Mouse (Mus musculus) bone marrow macrophage, adult 2 months (primary cell): ENCODE results near the gene Gm10306. TPM values are rescaled to one million over a fixed set of nuclear protein-coding genes. Genes with fewer than 3 reads are reported as not detected.

Experiments
- H3K27ac ChIP-seq: 2 replicates; pipeline ENCODE4 v1.5.1; 2012; ENCODE audit warnings: low read depth, low read length; ENCODE audit not compliant: insufficient read depth
- H3K4me1 ChIP-seq: 2 replicates; pipeline ENCODE4 v1.6.1; 2012; ENCODE audit warnings: low read length; ENCODE audit not compliant: control insufficient read depth, insufficient read depth
- H3K4me3 ChIP-seq: 2 replicates; pipeline ENCODE4 v1.5.1; 2012; ENCODE audit warnings: mild to moderate bottlenecking, low read length, moderate library complexity; ENCODE audit not compliant: insufficient read depth
- CTCF ChIP-seq: IDR thresholded peaks from 2 replicates; pipeline ENCODE4 v1.5.1; 2012; ENCODE audit warnings: low read depth, mild to moderate bottlenecking, low read length, moderate library complexity
- POLR2A ChIP-seq: IDR thresholded peaks from 2 replicates; pipeline ENCODE4 v1.6.1; 2012; ENCODE audit warnings: mild to moderate bottlenecking, low read depth, low read length, borderline replicate concordance
- polyA plus RNA-seq: library from polyadenylated mRNA; stranded (reverse); fragments of >200 nt; gene quantifications from 2 replicates; pipeline ENCODE4 v1.2.4, GENCODE M21; 2012; ENCODE audit not compliant: missing spikeins, insufficient read depth, insufficient read length

Gene Gm10306
- not detected in 2 replicates for polyA plus RNA-seq

DNA sequence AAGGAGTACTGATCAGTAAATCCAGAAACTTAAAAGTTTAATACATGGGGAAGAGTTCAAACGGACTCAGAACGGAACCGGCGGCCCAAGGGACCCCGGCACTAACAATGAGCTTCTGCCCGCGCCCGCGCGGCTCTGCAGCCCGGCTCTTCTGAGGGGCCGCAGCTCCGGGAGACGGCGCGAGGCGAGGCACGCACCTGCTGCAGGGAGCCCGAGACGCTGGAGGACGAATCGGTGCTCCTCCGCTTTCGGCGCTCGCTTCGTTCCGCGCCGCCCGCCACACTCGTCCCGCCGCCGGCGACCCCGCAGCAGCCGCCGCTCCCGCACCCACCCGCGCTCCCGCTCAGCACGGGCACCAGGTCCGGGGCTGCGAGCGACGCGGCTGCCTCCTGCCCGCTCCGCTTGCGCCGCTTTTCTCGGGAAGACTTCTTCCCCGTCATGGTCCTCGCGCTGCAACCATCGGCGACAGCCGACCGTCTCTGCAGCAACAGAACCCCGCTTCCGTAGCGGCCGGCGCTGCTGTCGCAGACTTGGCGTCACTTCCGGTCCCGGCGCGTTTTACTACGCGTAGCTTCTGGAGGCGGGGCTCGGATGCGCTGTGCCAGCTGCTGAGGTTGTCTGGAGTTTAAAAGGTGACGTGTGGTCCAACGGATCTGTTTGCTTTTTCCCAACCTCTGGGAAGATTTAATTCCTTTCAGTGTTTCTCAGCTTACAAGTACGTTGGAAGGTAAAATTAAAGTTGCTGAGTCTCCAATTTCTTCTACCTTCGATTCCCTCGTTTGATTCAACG lies at the start of gene Gm10306, which contains the start of gene Caap1:
Gm10306 (plus strand) TSS at position 282 of the 790 bp plus-strand sequence.
Caap1 (minus strand) TSS at position 532 of the 790 bp plus-strand sequence.
- TF ChIP-seq CTCF: no peak
- TF ChIP-seq POLR2A: 0 out of 2 replicates have a peak, but pooled peaks have one; percentile 33
- peak within 1 kb of the TSS; percentile 45 for H3K27ac ChIP-seq

GRCm38 (mm10) chr4:94515366-94515765 lies 41.0 kb upstream of the Gm10306 start:
- Histone ChIP-seq H3K27ac (no peak overlapping the region), H3K4me1 (no peaks in the 10 kb centered on the region), H3K4me3 (no peak overlapping the region)
- no peak for TF ChIP-seq CTCF
- TF ChIP-seq POLR2A: no peak

More for the DNA sequence above, at the start of gene Gm10306, which contains the start of gene Caap1:
- Histone ChIP-seq H3K4me3 (peak within 1 kb of the TSS; percentile 99), H3K4me1 (peaks cover 4% of the 10 kb centered on the region; the same call in 1 of the 2 replicates)

DNA sequence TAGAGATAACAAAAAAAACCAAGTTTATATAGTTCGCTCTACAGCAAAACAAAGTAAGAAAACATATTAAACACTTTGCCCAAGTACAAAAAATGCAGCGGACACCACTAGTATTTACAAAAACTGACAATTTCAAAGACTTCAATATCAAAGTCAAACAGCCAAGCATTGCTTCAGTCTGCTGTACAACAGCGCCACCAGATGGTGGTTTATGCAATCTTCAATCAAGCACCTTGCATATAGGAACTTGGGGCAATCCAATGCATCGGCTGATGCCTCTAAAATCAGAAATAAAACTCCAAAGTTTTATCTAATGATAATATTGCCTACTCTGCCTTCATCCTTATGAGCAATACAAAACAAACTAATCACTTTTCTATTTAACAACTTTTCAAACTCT lies 38.7 kb upstream of the Gm10306 start:
- TF ChIP-seq POLR2A (no peak), CTCF (no peak)
- Histone ChIP-seq H3K4me1 (no peaks in the 10 kb centered on the region), H3K27ac (no peak overlapping the region), H3K4me3 (no peak overlapping the region)

DNA sequence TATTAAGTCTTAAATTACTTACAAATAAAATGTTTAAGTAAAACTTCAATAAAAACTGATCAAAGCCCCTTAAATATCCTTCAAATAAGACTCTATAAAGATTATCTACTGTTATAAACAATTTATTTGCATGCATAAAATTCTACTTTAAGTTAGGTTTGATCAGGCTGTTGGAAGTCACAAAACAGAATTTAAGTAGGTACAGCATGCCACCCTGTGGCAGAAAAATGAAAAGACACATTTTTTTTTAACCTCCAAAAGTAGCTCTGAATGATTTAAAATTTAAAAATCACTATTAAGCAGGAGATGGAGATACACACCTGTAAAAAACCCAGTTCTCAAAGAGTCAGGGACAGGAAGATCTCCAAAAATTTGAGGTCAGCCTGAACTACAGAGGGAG lies 33.0 kb upstream of the Gm10306 start:
- no peak overlapping the region for H3K27ac ChIP-seq
- H3K4me1 ChIP-seq: no peaks in the 10 kb centered on the region
- TF ChIP-seq POLR2A (no peak), CTCF (no peak)
- H3K4me3 ChIP-seq: no peak overlapping the region

- no peak overlapping the region for H3K4me3 ChIP-seq
- peaks cover 5% of the 10 kb centered on the region for H3K4me1 ChIP-seq
- no peak for TF ChIP-seq POLR2A
- TF ChIP-seq CTCF: no peak
- no peak overlapping the region for H3K27ac ChIP-seq
Observed at GRCm38 (mm10) chr4:94529448-94529847, 26.9 kb upstream of the Gm10306 start.

- Histone ChIP-seq H3K27ac (no peak overlapping the region), H3K4me1 (peaks cover 5% of the 10 kb centered on the region), H3K4me3 (no peak overlapping the region)
- TF ChIP-seq POLR2A: no peak
- TF ChIP-seq CTCF: no peak
Observed at GRCm38 (mm10) chr4:94533205-94533604, 23.1 kb upstream of the Gm10306 start.

- TF ChIP-seq CTCF (no peak), POLR2A (no peak)
- Histone ChIP-seq H3K4me1 (no peaks in the 10 kb centered on the region), H3K4me3 (no peak overlapping the region), H3K27ac (no peak overlapping the region)
Observed at GRCm38 (mm10) chr4:94543041-94543440, 13.3 kb upstream of the Gm10306 start.

- TF ChIP-seq POLR2A (no peak), CTCF (no peak)
- Histone ChIP-seq H3K27ac (no peak overlapping the region), H3K4me1 (no peaks in the 10 kb centered on the region), H3K4me3 (no peak overlapping the region)
Observed at GRCm38 (mm10) chr4:94544321-94544720, 12.0 kb upstream of the Gm10306 start.

DNA sequence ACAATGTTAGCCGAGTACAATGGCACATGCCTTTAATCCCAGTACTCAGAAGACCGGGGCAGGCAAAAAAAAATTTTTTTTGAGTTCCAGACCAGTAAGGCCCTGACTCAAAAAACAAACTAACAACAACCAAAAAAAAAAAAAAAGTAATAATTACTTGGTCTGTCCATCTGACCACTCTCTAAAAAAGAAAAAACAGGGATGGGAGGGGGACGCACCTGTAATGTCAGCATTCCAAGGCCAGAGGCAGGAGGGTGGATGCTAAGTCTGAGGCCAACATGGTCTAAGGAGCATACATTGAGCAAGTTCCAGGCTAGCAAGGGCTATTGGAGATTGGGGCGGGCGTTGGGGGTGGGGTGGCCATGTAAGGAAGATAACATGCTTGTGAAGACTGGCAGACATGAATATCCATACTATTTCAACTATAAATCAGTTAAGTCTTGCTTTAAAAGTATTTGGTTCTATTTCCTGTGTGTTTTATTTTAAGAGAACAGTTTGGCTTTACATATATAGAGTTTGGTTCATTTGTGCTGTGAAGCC lies 1.3 kb upstream of the Gm10306 start:
- no peak for TF ChIP-seq POLR2A
- Histone ChIP-seq H3K4me1 (peaks cover 4% of the 10 kb centered on the region; the same call in 1 of the 2 replicates), H3K27ac (no peak overlapping the region), H3K4me3 (no peak overlapping the region)

DNA sequence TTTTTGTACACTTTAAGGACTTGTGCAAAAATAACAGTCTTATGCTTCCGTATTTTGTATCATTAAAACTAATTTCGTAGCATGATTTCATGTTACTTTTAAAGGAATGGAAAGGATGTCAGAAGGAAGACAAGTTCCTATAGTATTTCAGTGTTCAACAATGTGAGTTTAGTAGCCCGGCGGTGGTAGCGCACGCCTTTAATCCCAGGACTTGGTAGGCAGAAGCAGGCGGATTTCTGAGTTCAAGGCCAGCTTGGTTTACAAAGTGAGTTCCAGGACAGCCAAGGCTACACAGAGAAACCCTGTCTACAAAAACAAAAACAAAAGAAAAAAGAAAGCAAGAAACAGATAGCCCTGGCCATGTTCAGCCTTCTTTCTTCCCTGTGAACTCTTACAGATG lies 799 bp downstream of the Gm10306 start:
- Histone ChIP-seq H3K27ac (no peak overlapping the region), H3K4me3 (no peak overlapping the region), H3K4me1 (peaks cover 4% of the 10 kb centered on the region; the same call in 1 of the 2 replicates)
- TF ChIP-seq CTCF (no peak), POLR2A (no peak)
